Mouse (Mus musculus) erythroid progenitor cell, adult 5-6 weeks (primary cell): ENCODE data around the gene Cd47. TPM values are rescaled to one million over a fixed set of nuclear protein-coding genes. Genes with fewer than 3 reads are reported as not detected.
"Not testable (repeated sequence)": the region's sequence is repeated elsewhere in the genome, so short reads cannot be mapped to it uniquely, and the experiment has no call there.

Experiments used
- ATAC-seq: replicated peaks from 2 replicates; pipeline ENCODE4 v1.8.0; 2016; ENCODE audit warnings: moderate number of reproducible peaks, mild to moderate bottlenecking, moderate TSS enrichment, inconsistent platforms; ENCODE audit not compliant: poor library complexity, low FRiP score, severe bottlenecking
- total RNA-seq, 2 experiments: library from RNA; stranded (forward) in 1 of 2; stranded (reverse) in 1 of 2; fragments of 150-400 nt in 1 of 2; fragments of 186-747, 209-891 nt in 1 of 2; gene quantifications; 2 replicates each; pipeline versions ENCODE4 v1.2.3 to v1.2.4; 2015 to 2017; ENCODE audit warnings: low replicate concordance in 2 of 2

The Cd47 gene
- total RNA-seq, 2 experiments from 2014 or later, result 624 to 874 TPM

GRCm38 (mm10) chr16:49818627-49819026 is 18.3 kb downstream of the Cd47 start:
- peak; percentile 80 for ATAC-seq

DNA sequence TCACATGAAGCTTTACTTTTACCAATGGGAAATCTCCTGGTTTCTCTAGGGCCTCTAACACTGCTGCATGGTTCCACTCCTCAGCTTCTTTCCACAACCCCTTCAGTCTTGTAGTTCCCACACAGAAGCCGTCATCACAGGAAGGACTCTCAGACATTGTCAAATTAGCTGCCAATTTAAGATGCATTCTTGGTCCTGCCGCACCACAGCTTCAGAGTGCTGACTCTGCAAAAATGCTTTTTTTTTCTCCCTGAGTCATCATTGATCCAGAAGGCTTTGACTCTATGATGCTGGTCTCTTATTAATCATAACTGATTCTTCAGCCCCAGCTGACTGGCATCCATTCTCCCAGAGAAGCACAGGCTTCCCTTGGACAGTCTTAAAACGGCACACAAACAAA is 19.2 kb downstream of the Cd47 start:
- ATAC-seq, result 0 out of 2 replicates have a peak, but pooled peaks have one; percentile 40

GRCm38 (mm10) chr16:49830911-49831310 is 30.6 kb downstream of the Cd47 start:
- ATAC-seq, result not testable (repeated sequence)

GRCm38 (mm10) chr16:49832339-49832738 is 32.0 kb downstream of the Cd47 start:
- no peak for ATAC-seq

- peak; percentile 55 for ATAC-seq
Measured at GRCm38 (mm10) chr16:49834130-49834693, 33.9 kb downstream of the Cd47 start.

DNA sequence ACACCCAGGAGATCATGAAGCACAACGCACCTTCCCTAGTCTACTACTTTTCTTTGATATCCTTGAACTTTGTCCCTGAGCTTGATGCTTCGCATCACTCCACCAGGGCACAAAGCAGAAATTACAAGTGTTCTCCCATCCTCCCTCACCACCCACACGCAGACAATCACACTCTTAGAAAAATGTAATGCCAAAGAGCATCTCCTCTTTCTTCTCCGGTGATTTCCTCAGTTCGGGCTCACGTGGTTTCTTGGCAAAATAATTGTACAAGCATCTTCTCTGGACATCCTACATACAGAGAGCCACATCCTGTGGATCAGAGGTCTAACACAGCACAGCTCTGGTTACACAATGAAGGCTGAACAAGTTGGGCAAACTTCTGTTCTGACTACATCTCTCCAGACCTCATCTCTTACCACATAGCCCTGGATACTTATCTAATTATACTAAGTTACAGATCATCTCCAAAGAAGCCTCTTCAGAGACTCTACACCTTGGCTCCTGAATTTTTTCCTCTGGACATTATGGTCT is 36.4 kb downstream of the Cd47 start:
- ATAC-seq, result no peak

DNA sequence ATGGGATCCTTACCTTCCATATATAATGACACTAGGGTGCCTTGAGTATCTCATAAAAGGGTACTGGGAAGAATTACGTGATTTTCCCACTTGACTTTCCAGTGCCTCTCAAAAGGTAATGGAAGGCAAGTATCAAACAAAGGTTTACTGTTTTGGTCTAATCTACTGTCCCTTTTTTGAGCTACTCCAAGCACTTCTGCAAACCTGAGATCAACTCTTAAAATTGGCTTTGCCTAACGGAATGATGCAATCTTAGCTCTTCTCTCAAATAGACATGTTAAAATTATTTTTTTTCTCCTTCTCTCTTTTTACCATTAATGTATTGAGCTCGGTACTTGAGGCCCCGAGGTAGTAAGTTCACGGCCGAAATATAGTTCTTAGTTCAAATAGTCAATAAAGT is 38.6 kb downstream of the Cd47 start:
- ATAC-seq, result no peak

DNA sequence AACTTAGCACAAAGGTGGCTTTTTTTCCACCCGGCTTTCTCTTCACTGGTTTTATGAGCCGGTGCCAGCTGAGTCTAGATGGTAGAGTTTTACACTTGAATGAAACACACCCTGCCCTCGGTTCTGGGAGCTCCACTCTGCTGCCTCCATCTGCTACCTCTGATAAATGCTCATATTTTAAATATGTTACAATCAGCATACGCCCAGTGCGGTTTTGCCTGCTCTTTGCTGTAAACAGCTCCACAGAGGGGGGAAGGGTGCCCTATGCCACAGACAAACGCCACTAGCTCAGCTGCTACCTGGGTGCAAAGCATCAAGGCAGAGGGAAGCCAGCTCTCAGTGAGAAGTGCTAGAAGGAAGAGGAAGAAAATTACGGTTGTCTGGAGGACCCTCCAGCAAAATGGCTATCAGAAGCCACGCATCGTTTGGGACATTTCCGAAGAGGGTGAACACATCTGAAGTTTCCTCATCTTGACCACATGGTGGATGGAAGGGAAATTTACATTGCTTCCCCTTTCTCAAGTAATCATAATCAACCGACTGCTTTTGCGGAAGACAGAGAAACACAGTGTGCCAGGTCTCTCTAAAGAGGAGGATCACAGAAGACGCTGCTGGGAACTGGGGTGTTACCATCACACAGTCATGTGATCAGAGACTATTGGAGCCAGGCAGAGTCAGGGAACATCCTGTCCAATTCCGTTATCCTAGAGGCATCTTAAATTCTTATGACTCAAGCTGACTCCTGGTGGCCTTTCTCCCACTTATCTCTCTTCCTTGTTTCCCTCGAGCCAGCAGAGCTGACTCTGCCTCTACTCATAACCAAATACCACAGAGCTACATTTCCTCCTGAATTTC is 39.6 kb downstream of the Cd47 start:
- ATAC-seq, result peak; percentile 91

DNA sequence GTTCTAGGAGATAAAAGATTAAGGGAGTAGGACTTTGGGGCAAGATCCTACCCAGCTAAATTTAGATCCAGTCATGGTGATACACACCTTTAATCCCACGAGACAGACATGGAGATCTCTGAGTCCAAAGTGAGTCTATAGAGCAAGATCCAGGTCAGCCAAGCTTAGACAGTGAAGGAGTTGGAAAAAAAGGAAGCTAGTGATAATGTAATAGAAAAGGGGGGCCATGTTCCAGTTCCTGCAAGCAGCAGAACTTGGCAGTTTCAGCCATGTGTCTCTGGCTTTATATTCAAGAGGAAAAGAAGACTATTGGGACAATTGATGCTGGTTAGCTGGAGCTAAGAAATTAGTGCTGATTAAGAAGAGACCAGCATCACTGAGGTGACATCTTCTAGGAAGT is 43.4 kb downstream of the Cd47 start:
- ATAC-seq, result no peak

DNA sequence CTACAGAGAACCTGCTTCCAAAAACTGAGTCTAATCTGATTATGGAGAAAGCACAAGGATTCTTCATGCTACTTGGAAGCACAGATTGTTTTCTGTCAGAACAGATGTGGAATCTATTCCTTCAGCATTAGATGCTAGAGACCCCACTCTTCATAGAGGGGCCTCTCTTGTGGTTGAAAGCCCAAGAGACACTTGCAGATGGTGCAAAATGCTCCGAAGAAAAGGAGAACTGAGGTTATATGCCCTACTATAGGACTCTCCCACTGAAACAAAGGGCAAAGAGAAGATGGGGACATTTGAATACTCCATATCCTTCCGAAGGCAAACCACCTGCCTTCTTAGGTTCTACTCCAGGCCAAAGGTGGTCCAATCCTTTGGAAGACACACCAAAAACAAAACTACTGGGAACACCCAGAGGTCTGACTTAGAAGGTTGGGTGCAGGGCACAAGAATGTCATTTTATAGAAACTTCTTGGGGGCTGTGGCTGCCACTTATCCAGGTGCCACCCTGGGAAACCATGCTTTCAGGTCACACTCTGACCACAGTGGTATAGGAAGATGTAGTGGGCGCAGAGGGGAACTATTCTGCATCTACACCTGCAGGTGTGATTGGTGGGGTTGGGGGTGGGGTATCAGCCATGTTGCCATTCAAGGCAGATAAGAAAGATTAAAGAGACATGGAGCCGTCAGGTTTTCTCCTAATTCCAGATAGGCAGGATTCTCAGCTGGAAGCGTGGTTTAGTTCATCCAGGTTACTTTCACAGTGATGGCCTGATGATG is 47.1 kb downstream of the Cd47 start:
- no peak for ATAC-seq

GRCm38 (mm10) chr16:49848651-49849050 is 48.3 kb downstream of the Cd47 start:
- ATAC-seq, result no peak

DNA sequence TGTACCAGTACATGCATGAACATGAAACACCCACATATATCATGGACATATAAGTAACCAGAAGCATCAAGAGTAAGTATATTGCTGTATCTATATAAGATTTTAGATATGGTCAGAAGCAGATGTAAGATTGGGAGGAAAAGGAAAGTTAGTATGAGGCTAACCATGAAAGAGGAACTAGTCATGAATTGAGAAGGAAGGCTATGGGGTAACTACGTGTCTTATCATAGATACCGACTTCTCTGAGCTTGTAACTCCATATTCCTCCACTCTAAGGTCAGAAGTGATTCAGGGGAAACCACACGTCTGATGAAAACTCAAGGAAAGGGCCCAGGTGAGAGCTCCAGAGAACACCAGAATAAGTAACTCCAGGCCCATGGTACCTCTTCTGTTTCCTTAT is 52.6 kb downstream of the Cd47 start:
- no peak for ATAC-seq

GRCm38 (mm10) chr16:49853633-49854032 is 53.3 kb downstream of the Cd47 start:
- no peak for ATAC-seq

DNA sequence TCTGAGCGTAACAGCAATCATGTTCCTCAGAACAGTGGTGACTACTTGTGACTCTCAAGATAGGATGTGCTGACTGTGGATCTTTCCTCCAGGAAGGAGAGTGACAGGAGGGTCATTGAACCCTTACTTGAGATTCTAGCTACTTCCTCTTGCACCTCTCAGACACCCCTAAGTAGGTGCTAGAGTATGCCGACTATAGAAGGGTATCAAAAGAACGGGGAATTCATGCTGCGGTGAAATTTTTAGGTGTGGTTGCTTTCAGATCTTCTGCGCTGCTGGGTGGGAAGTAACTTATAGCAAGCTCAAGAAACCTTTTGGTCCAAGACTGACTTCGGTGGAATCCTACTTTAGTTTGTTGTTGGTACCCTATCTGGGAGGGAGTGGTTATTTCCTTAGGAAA is 53.9 kb downstream of the Cd47 start:
- peak; percentile 16; the same call in 1 of the 2 replicates for ATAC-seq

GRCm38 (mm10) chr16:49854931-49855835 is 54.9 kb downstream of the Cd47 start:
- peak; percentile 68 for ATAC-seq

GRCm38 (mm10) chr16:49855836-49856503 is 55.6 kb downstream of the Cd47 start:
- no peak for ATAC-seq

DNA sequence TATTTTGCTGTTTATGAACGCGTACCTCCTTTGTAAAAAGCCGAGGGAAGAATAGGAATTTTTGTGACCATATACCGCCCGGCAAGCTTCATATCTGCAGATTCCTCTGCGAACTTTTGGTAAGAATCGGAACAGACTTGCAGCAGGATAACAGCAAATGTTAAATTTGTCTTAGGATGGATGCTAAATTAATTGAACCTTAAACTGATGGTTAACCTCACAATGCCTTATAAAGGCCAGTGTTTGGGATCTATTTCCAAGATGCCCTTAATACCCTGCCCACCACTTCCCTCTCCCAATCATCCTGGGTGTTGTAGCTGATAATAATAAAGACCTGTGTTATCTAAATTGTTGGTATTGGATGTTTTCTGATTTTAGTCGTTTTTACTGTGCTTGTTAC is 56.3 kb downstream of the Cd47 start:
- ATAC-seq, result no peak

- ATAC-seq, result 0 out of 2 replicates have a peak, but pooled peaks have one; percentile 22
Measured at GRCm38 (mm10) chr16:49857504-49858160, 57.3 kb downstream of the Cd47 start.
